Mouse (Mus musculus): Measurements from ENCODE around the gene Epc2.

GRCm38 (mm10) chr2:49594886-49595285 is 143.6 kb downstream of the Epc2 start:
- TF ChIP-seq CTCF (conservative IDR thresholded peaks at IDR 0.05; ENCODE audit: low read length): no peak
- no peak for TF ChIP-seq NANOG (IDR thresholded peaks at IDR 0.05; ENCODE audit: borderline replicate concordance, low read length)

Measured in E14TG2a.4 (cell line).